Mouse (Mus musculus): ENCODE results near the gene Zc3h12a. TPM values are rescaled to one million over a fixed set of nuclear protein-coding genes. Genes with fewer than 3 reads are reported as not detected.

Zc3h12a gene
- total RNA-seq, 2 experiments from 2014 or later: 2.7 to 4.7 TPM

Other genes with a start within 250 kb of the Zc3h12a start
- not detected in 2 replicates for gene Epha10, start 246.9 kb downstream of the Zc3h12a start, total RNA-seq (2014; fragmentation: Nextera tagmentation)
- not detected in 2 replicates for gene Epha10, start 246.9 kb downstream of the Zc3h12a start, total RNA-seq (2017)
- gene 9930104L06Rik, start 190.8 kb downstream of the Zc3h12a start, total RNA-seq (2014; fragmentation: Nextera tagmentation): 15.7 and 24.8 TPM in 2 replicates
- gene 9930104L06Rik, start 190.8 kb downstream of the Zc3h12a start, total RNA-seq (2017): 10.1 and 19.5 TPM in 2 replicates
- gene Cdca8, start 188.5 kb downstream of the Zc3h12a start, total RNA-seq (2014; fragmentation: Nextera tagmentation): 84.8 and 93.5 TPM in 2 replicates
- 121 and 127 TPM in 2 replicates for gene Cdca8, start 188.5 kb downstream of the Zc3h12a start, total RNA-seq (2017)
- not detected in 2 replicates for gene Rspo1, start 141.4 kb downstream of the Zc3h12a start, total RNA-seq (2014; fragmentation: Nextera tagmentation)
- gene Rspo1, start 141.4 kb downstream of the Zc3h12a start, total RNA-seq (2017): not detected in 2 replicates
- 98.8 and 99.5 TPM in 2 replicates for gene Gnl2, start 111.3 kb downstream of the Zc3h12a start, total RNA-seq (2014; fragmentation: Nextera tagmentation)
- 228 and 279 TPM in 2 replicates for gene Gnl2, start 111.3 kb downstream of the Zc3h12a start, total RNA-seq (2017)
- not detected in 2 replicates for gene Dnali1, start 62.1 kb downstream of the Zc3h12a start, total RNA-seq (2014; fragmentation: Nextera tagmentation)
- gene Dnali1, start 62.1 kb downstream of the Zc3h12a start, total RNA-seq (2017): not detected in 2 replicates
- gene Snip1, start 61.2 kb downstream of the Zc3h12a start, total RNA-seq (2014; fragmentation: Nextera tagmentation): 25.4 and 26.1 TPM in 2 replicates
- 32.2 and 33.6 TPM in 2 replicates for gene Snip1, start 61.2 kb downstream of the Zc3h12a start, total RNA-seq (2017)
- 31.2 and 52.8 TPM in 2 replicates for gene Meaf6, start 42.7 kb downstream of the Zc3h12a start, total RNA-seq (2014; fragmentation: Nextera tagmentation)
- gene Meaf6, start 42.7 kb downstream of the Zc3h12a start, total RNA-seq (2017): 34.5 and 49.7 TPM in 2 replicates

All from megakaryocyte-erythroid progenitor cell, adult 5-6 weeks (primary cell).